7 mouse cellular contexts compared by ENCODE assay signal in genomic region chr16:94631984-94632383, GRCm38 (mm10).
DNase-seq lines count a peak whose midpoint lies in the region; ATAC-seq and TF ChIP-seq lines count a peak whose summit lies in the region.

No protein-coding gene starts in this region.

- no peaks in the 10 kb centered on the region for H3K27me3 ChIP-seq in heart, postnatal 0 days (ENCODE audit: control insufficient read depth, insufficient read depth, low read length)

- no peak overlapping the region for H3K4me3 ChIP-seq in heart, postnatal 0 days (ENCODE audit: low read depth, low read length)

- TF ChIP-seq EP300 in heart, postnatal 0 days (IDR thresholded peaks at IDR 0.05; ENCODE audit: low read depth), result no peak

- H3K9me3 ChIP-seq in heart, postnatal 0 days (replicated peaks; ENCODE audit: control insufficient read depth, low read length), result no peaks in the 10 kb centered on the region

- peaks cover 22% of the 10 kb centered on the region for H3K4me1 ChIP-seq in heart, postnatal 0 days (ENCODE audit: control insufficient read depth, insufficient read depth)

- 0 out of 2 replicates have a peak overlapping the region, but pooled peaks have one; percentile 17 for H3K27ac ChIP-seq in heart, postnatal 0 days (ENCODE audit: low read depth)

- ATAC-seq in heart, postnatal 0 days (ENCODE audit: insufficient read depth, low read depth), result peak; percentile 94

- H3K36me3 ChIP-seq in heart, postnatal 0 days (replicated peaks; ENCODE audit: control insufficient read depth, insufficient read depth, low read length), result no peaks in the 10 kb centered on the region

- no peak overlapping the region for H3K9ac ChIP-seq in heart, postnatal 0 days (replicated peaks; ENCODE audit: low read depth, low read length)

- WGBS in heart, postnatal 0 days, result 11% methylated on average over 5 of the region's 5 CpGs

- DNase-seq in CD4-positive, CD25-positive, alpha-beta regulatory T cell, adult 2 months (ENCODE audit: low read depth, low spot score), result peak; percentile 76
- peak; percentile 40 for DNase-seq in T-cell, adult 2 months (ENCODE audit: low spot score)
- peak; percentile 39 for DNase-seq in embryo, embryonic 11.5 days (ENCODE audit: low read depth, low spot score)
- DNase-seq in heart, postnatal 0 days (ENCODE audit: low spot score), result peak; percentile 87
- peak; percentile 49 to 66 for DNase-seq in kidney, postnatal 25 days
- DNase-seq in lung, postnatal 10 days, result peak; percentile 68
- peak; percentile 78 for DNase-seq in skeletal muscle tissue, adult 2 months (ENCODE audit: low read depth, low spot score)

- no peak overlapping the region; the same call in 1 of the 2 replicates for H3K4me2 ChIP-seq in heart, postnatal 0 days (ENCODE audit: low read depth, low read length)

- TF ChIP-seq CTCF in heart, postnatal 0 days (IDR thresholded peaks at IDR 0.05; ENCODE audit: low read depth), result no peak
